Comparison of ENCODE assay signal across 15 mouse cellular contexts in the genomic region with DNA sequence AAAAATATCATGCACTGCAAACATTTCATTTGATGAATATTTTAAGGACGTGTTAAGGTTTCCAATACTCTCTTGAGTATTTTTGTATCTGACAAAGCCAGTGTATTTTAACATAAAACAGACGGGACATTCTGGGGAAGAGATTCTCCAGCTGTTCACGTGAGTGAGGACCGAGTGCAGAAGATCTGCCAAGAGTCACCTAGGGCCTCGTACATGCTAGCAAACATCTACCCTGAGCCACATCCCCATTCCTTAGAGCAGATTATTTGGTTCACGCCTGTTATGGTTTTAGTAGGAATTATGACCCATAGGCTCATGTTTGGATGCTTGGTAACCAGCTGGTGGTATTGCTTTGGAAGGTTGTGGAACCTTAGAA. TPM values are rescaled to one million over a fixed set of nuclear protein-coding genes. Genes with fewer than 3 reads are reported as not detected.
"Had no signal": no experiment of that assay in that cellular context is flagged by ENCODE, and none has a peak within 500 bp of the region (broad histone marks: within the 10 kb centered on the region; RNA-seq: fewer than 3 reads in every experiment).

No protein-coding gene starts in this region.

- H3K9me3 ChIP-seq: limb, embryonic 10.5 days; liver, embryonic 15.5 days; lung, embryonic 15.5 days; megakaryocyte, embryonic 14.5 days; midbrain, embryonic 15.5 days had no signal

- H3K27ac ChIP-seq: left cerebral cortex, adult 2 months; limb, embryonic 10.5 days; liver, embryonic 15.5 days; macrophage; midbrain, embryonic 15.5 days had no signal

- H3K36me3 ChIP-seq: limb, embryonic 10.5 days; liver, embryonic 15.5 days; lung, embryonic 15.5 days; midbrain, embryonic 15.5 days had no signal

- H3K4me1 ChIP-seq: limb, embryonic 10.5 days; liver, embryonic 15.5 days; midbrain, embryonic 15.5 days had no signal

- H3K27me3 ChIP-seq: liver, embryonic 15.5 days; lung, embryonic 15.5 days; megakaryocyte, embryonic 14.5 days; midbrain, embryonic 15.5 days had no signal

- H3K9ac ChIP-seq: liver, embryonic 15.5 days; lung, embryonic 15.5 days; midbrain, embryonic 15.5 days had no signal

- ATAC-seq: inflammation-experienced regulatory T-cells, adult 6 months; midbrain, embryonic 15.5 days had no signal

- H3K4me2 ChIP-seq: liver, embryonic 11.5 days; liver, embryonic 15.5 days; lung, embryonic 15.5 days; midbrain, embryonic 11.5 days; midbrain, embryonic 15.5 days had no signal

- H3K4me3 ChIP-seq: left cerebral cortex, adult 2 months; limb, embryonic 10.5 days; liver, embryonic 15.5 days; lung, embryonic 15.5 days; megakaryocyte, embryonic 14.5 days; midbrain, embryonic 15.5 days had no signal

- DNase-seq: kidney, postnatal 10 days; lung, postnatal 14 days; right cerebral cortex, postnatal 14 days; thymus, adult 2 months; thymus, postnatal 25 days had no signal

RNA-seq across cellular contexts. Expression of a gene that starts 28.6 kb away (rescaled TPM):
- polyA plus RNA-seq: macrophage had no signal
